Mouse (Mus musculus): ENCODE results near the gene Zfp217. TPM values are rescaled to one million over a fixed set of nuclear protein-coding genes. Genes with fewer than 3 reads are reported as not detected.

Zfp217 gene
- polyA plus RNA-seq, 1 experiment from 2014 or later = 3.2 TPM

DNA sequence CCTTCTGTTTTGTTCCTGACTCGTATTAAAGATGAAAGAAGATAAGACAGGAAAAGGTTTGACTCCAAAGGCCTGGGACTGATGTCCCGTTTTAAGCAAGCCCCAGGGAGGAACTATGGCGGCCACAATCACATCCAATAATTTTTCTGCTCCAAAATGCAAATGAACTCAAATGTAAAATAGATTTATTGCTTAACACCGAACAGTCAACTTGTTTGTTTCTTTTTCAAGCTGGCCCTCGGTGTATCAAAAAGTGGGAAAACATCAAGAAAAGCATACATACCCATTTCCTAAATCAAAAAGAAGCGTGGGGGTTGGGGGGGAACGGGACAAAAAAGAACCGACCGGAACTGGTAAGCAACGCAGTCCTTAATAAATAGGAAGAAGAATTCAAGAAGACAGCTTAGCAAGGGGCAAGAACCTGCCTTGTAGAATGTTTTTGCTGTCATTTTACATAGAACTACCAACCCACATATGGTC lies 15.9 kb downstream of the Zfp217 start:
- DNase-seq (ENCODE audit: low spot score, missing footprints) (peak; percentile 95), ATAC-seq (ENCODE audit: low FRiP score) (no peak)
- no peaks in the 10 kb centered on the region for H3K36me3 ChIP-seq (ENCODE audit: control insufficient read depth, insufficient read depth, low read length)
- H3K4me2 ChIP-seq = peak overlapping the region; percentile 74
- H3K27ac ChIP-seq (ENCODE audit: low read depth, low read length) = no peak overlapping the region
- 6% methylated on average over 10 of the region's 10 CpGs for WGBS
- peak overlapping the region; percentile 84; the same call in 1 of the 2 replicates for H3K4me3 ChIP-seq (ENCODE audit: low read depth, low read length)
- no peaks in the 10 kb centered on the region for H3K27me3 ChIP-seq (ENCODE audit: control insufficient read depth, insufficient read depth, low read length)
- H3K9me3 ChIP-seq (ENCODE audit: control insufficient read depth, low read length) = no peaks in the 10 kb centered on the region
- peak overlapping the region; percentile 64; the same call in 1 of the 2 replicates for H3K9ac ChIP-seq (ENCODE audit: low read length)
- H3K4me1 ChIP-seq (ENCODE audit: control insufficient read depth, insufficient read depth, low read length) = peaks cover 48% of the 10 kb centered on the region

DNA sequence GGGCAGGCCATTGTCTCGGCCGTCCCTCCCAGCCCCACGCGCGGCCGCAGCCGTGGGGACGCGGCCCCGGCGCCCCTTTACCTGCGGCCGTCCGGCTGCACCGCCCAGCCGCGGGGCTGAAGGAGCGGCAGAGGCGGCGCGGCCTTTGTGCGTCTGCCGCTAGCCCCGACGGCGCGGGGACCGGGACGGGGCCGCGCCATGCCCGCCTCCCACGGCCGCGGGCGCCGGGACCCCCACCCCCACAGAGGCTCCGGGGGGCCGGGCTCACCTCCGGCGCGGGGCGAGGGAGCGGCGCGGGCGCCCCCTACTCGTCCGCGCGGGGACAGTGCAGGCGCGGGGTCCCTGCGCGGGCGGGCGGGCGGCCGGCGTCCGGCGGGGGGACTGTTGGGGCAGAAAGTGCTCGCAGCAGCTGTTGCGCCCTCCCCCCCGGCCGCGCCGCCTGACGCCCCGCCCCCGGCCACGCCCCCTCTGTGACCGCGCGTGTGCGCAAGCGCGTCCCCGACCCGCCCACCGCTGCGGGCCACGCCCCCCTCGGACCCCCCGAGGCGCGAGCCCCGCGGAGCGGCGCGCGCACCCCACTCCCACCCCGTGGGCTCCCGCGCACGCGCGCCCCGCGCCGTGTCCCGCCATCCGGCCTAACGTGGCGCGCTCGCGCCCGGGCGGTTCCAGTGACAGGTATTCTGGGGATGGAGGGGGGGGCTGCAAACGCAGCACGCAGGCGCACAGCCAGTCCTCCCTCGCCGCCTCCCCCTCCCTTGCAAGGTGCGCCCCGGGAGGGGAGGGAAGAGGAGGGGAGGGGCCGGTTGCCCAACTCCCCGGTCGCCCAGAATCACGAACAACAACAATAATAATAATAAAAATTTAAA lies 16.9 kb downstream of the Zfp217 start:
- Histone ChIP-seq H3K27ac (ENCODE audit: low read depth, low read length) (peak overlapping the region; percentile 79), H3K4me2 (peak overlapping the region; percentile 74), H3K27me3 (ENCODE audit: control insufficient read depth, insufficient read depth, low read length) (no peaks in the 10 kb centered on the region), H3K9me3 (ENCODE audit: control insufficient read depth, low read length) (no peaks in the 10 kb centered on the region), H3K9ac (ENCODE audit: low read length) (peak overlapping the region; percentile 96), H3K4me1 (ENCODE audit: control insufficient read depth, insufficient read depth, low read length) (peaks cover 48% of the 10 kb centered on the region), H3K36me3 (ENCODE audit: control insufficient read depth, insufficient read depth, low read length) (no peaks in the 10 kb centered on the region), H3K4me3 (ENCODE audit: low read depth, low read length) (peak overlapping the region; percentile 84)
- DNase-seq (ENCODE audit: low spot score, missing footprints) = peak; percentile 99
- ATAC-seq (ENCODE audit: low FRiP score) = peak; percentile 90
- WGBS = under 1% methylated on average over 58 of the region's 122 CpGs

DNA sequence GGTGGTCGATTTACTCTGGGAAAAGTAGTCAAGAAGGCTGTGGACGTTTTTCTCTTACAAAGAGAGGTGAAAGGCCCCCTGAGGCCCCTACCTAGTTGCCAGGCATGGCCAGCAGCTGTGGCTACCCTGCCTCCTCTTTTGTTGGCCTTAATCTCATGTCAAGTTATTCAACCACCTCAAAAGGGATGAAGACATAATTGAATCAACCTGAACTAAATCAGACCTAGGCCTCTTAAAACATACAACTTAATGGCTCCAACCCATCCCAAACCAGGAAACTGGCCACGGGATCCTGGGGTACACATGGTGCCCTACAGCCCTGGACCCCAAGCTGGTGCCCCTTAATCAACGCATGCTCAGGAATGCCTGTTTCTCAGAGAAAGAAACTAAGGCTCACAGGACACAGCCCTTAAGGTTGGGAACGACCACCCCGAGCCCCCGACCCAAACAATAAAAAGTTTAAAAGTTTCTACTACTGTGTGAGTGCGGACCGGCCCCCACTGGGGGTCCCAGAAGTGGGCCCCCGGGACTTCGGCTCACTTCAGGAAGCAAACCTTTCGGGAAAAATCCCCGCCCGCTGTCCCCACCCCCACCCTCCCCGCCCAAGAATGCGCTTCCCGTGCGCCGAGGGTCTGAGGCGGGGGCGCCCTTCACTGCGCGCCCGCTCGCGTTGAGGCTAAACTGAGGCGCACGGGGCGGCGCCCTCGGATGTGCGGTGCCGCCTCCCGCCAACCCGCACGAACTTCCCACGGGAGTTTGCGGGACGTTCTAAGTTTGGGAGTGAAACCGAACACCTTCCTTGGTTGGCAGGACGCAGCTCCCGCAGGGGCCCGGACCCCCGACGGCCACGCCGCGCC lies 17.8 kb downstream of the Zfp217 start:
- ATAC-seq (ENCODE audit: low FRiP score) (peak; percentile 53), DNase-seq (ENCODE audit: low spot score, missing footprints) (peak; percentile 96)
- under 1% methylated on average over 46 of the region's 48 CpGs for WGBS
- peak overlapping the region; percentile 96 for H3K9ac ChIP-seq (ENCODE audit: low read length)
- peak overlapping the region; percentile 84 for H3K4me3 ChIP-seq (ENCODE audit: low read depth, low read length)
- peaks cover 51% of the 10 kb centered on the region for H3K4me1 ChIP-seq (ENCODE audit: control insufficient read depth, insufficient read depth, low read length)
- peak overlapping the region; percentile 74 for H3K4me2 ChIP-seq
- H3K9me3 ChIP-seq (ENCODE audit: control insufficient read depth, low read length) = no peaks in the 10 kb centered on the region
- H3K27ac ChIP-seq (ENCODE audit: low read depth, low read length) = peak overlapping the region; percentile 79
- H3K27me3 ChIP-seq (ENCODE audit: control insufficient read depth, insufficient read depth, low read length) = no peaks in the 10 kb centered on the region
- H3K36me3 ChIP-seq (ENCODE audit: control insufficient read depth, insufficient read depth, low read length) = no peaks in the 10 kb centered on the region

DNA sequence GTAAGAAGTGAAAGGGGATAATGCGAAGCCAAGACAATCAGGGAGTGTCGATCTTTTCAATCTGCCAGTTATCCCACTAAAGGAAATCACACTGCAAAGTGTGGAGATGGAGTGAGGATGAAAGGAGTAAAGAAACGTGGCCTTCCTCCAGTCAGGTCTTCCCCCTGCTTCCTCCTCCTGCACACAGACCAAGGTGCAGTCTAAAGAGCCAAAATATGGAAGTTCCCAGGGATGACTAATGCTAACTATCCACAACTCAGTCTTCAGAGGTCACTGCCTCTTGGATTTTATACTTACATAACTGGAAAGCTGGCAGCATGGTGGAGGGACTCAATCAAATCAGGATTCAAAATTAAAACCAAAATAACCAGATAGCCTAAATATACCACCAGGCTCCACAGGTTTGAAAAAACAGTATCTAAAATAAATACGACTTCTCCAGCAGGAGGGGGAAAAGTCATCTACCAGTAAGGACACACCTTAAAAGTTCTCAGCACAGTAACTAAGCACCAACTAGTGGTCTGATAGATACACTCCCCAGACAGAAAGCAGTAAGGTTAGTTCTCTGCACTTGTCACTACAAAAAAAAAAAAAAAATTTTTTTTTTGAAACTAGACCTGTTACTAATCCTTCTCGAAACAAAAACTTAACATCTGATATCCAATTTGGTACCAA lies 18.5 kb downstream of the Zfp217 start:
- H3K36me3 ChIP-seq (ENCODE audit: control insufficient read depth, insufficient read depth, low read length) = no peaks in the 10 kb centered on the region
- peak overlapping the region; percentile 42; the same call in 1 of the 2 replicates for H3K27ac ChIP-seq (ENCODE audit: low read depth, low read length)
- H3K9ac ChIP-seq (ENCODE audit: low read length) = peak overlapping the region; percentile 96; the same call in 1 of the 2 replicates
- WGBS = 5% methylated on average over 5 of the region's 5 CpGs
- DNase-seq (ENCODE audit: low spot score, missing footprints) (no peak), ATAC-seq (ENCODE audit: low FRiP score) (no peak)
- H3K4me3 ChIP-seq (ENCODE audit: low read depth, low read length) = peak overlapping the region; percentile 84
- H3K27me3 ChIP-seq (ENCODE audit: control insufficient read depth, insufficient read depth, low read length) = no peaks in the 10 kb centered on the region
- H3K9me3 ChIP-seq (ENCODE audit: control insufficient read depth, low read length) = no peaks in the 10 kb centered on the region
- H3K4me1 ChIP-seq (ENCODE audit: control insufficient read depth, insufficient read depth, low read length) = peaks cover 53% of the 10 kb centered on the region
- H3K4me2 ChIP-seq = peak overlapping the region; percentile 74

DNA sequence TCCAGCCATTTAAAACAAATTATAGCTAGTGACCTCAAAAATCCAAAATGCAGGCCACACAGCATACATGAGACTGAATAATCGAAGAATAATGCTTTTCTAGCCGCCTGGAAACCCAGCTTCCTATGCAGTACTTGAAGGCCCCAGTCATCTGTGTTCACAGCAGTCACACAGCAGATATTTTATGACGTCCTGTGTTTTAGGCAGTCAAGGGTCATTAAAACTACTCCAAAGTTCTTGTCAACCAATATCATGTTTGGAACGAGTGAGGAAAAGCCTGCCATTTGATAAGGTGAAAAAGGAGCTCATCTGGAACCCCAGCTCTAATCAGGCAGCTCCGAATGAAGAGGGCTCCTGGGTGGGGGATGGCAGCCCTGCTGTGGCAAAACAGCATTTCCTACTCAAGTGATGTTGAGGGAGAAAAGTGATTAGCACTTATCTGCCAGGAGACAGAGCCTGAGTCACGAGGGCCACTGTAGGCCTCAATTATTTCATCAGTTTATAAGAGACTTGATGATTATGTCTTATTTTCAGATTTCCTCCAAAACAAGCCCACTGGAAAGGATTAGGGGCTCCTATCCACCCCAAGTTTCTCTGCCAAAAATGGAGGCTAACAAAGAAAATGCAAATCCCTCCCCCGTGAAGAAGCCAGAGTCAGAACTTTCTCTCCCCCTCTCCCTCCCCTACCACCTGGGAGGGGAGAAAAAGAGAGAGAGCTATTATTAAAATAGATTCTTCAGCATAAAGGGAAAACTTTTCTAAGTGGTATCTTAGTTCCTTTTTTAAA lies 19.2 kb downstream of the Zfp217 start:
- peaks cover 53% of the 10 kb centered on the region for H3K4me1 ChIP-seq (ENCODE audit: control insufficient read depth, insufficient read depth, low read length)
- H3K36me3 ChIP-seq (ENCODE audit: control insufficient read depth, insufficient read depth, low read length) = no peaks in the 10 kb centered on the region
- 18% methylated on average over 7 of the region's 7 CpGs for WGBS
- no peak for DNase-seq (ENCODE audit: low spot score, missing footprints)
- peak overlapping the region; percentile 84 for H3K4me3 ChIP-seq (ENCODE audit: low read depth, low read length)
- no peaks in the 10 kb centered on the region for H3K9me3 ChIP-seq (ENCODE audit: control insufficient read depth, low read length)
- peak overlapping the region; percentile 74 for H3K4me2 ChIP-seq
- peak overlapping the region; percentile 35 for H3K9ac ChIP-seq (ENCODE audit: low read length)
- no peak overlapping the region; the same call in 1 of the 2 replicates for H3K27ac ChIP-seq (ENCODE audit: low read depth, low read length)
- no peak for ATAC-seq (ENCODE audit: low FRiP score)
- H3K27me3 ChIP-seq (ENCODE audit: control insufficient read depth, insufficient read depth, low read length) = no peaks in the 10 kb centered on the region

DNA sequence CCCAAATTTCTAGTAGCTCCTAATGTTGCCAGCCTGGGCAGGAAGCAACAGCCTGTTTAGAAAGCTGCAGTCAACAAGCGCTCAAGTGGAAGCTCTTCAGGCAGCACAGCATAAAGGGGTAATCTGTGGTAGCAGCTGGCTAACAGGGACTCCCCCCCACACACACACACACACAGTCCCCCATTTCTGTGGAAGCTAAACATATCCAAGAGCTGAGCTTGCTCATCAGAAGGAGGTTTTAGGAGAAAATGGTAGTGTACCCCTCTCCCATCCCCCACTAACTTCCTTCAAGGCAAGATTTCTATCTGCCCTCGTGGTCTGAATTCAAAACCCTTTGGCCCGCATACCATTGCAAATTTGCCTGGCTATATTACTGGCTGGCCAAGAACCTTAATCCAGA lies 20.4 kb downstream of the Zfp217 start:
- DNase-seq (ENCODE audit: low spot score, missing footprints) = no peak
- H3K9me3 ChIP-seq (ENCODE audit: control insufficient read depth, low read length) = no peaks in the 10 kb centered on the region
- H3K4me3 ChIP-seq (ENCODE audit: low read depth, low read length) = no peak overlapping the region
- no peaks in the 10 kb centered on the region for H3K36me3 ChIP-seq (ENCODE audit: control insufficient read depth, insufficient read depth, low read length)
- H3K4me2 ChIP-seq = no peak overlapping the region
- peaks cover 43% of the 10 kb centered on the region for H3K4me1 ChIP-seq (ENCODE audit: control insufficient read depth, insufficient read depth, low read length)
- H3K27me3 ChIP-seq (ENCODE audit: control insufficient read depth, insufficient read depth, low read length) = no peaks in the 10 kb centered on the region
- no peak overlapping the region for H3K27ac ChIP-seq (ENCODE audit: low read depth, low read length)
- no peak for ATAC-seq (ENCODE audit: low FRiP score)
- H3K9ac ChIP-seq (ENCODE audit: low read length) = no peak overlapping the region
- 39% methylated on average over 3 of the region's 3 CpGs for WGBS

DNA sequence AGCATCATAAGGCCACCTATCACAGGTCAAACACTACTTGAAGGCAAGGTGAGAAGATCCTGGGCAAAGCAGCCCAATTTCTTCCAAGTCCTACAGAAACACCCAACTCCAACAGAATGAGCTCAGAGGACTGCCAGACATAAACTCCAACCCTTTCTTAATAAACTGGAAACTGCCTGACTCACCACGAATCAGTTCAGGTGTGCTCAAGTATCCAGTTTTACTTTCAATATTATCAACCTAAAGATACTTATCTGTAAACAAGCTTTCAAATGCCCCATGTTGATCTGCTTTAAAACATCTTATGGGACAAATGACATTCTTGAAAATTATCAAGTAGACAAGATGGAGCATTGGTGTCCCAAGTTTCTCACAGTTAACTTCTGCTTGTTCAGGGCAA lies 21.6 kb downstream of the Zfp217 start:
- WGBS = 90% methylated on average over 1 of the region's 1 CpGs
- Histone ChIP-seq H3K4me1 (ENCODE audit: control insufficient read depth, insufficient read depth, low read length) (peaks cover 37% of the 10 kb centered on the region), H3K4me3 (ENCODE audit: low read depth, low read length) (no peak overlapping the region), H3K27me3 (ENCODE audit: control insufficient read depth, insufficient read depth, low read length) (no peaks in the 10 kb centered on the region), H3K9me3 (ENCODE audit: control insufficient read depth, low read length) (no peaks in the 10 kb centered on the region), H3K9ac (ENCODE audit: low read length) (no peak overlapping the region), H3K27ac (ENCODE audit: low read depth, low read length) (no peak overlapping the region), H3K36me3 (ENCODE audit: control insufficient read depth, insufficient read depth, low read length) (no peaks in the 10 kb centered on the region), H3K4me2 (no peak overlapping the region)
- ATAC-seq (ENCODE audit: low FRiP score) = no peak
- no peak for DNase-seq (ENCODE audit: low spot score, missing footprints)

DNA sequence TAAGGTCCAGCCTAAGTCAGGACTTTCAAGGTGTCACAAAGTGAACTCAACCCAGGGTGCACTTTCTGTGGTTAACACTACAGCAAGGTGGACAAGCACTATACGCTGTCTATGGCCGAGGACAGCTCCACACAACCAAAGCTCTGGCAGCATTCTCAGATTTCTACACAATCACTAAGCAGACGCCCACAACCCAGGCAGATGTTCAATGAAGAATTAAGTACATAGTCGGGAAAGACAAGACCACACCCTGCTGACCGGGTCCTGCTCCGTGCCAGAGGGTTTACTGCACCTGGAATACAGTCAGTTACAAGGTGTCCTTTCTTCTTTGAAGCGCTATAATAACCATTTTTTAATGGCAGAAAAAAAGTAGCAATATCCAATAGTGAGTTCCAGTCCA lies 25.7 kb downstream of the Zfp217 start:
- Histone ChIP-seq H3K36me3 (ENCODE audit: control insufficient read depth, insufficient read depth, low read length) (peaks cover 13% of the 10 kb centered on the region), H3K4me2 (no peak overlapping the region), H3K9ac (ENCODE audit: low read length) (no peak overlapping the region), H3K27ac (ENCODE audit: low read depth, low read length) (no peak overlapping the region), H3K9me3 (ENCODE audit: control insufficient read depth, low read length) (no peaks in the 10 kb centered on the region), H3K27me3 (ENCODE audit: control insufficient read depth, insufficient read depth, low read length) (no peaks in the 10 kb centered on the region), H3K4me1 (ENCODE audit: control insufficient read depth, insufficient read depth, low read length) (peaks cover 5% of the 10 kb centered on the region), H3K4me3 (ENCODE audit: low read depth, low read length) (no peak overlapping the region)
- ATAC-seq (ENCODE audit: low FRiP score) (no peak), DNase-seq (ENCODE audit: low spot score, missing footprints) (no peak)
- WGBS = 92% methylated on average over 7 of the region's 7 CpGs
